Mouse (Mus musculus): ENCODE measurements at regions not wholly inside any gene's neighbourhood (a gene's known extent, or its start where the extent isn't known, plus 50 kb on each side); places are given as distances from the start of the nearest gene placed in this dataset.
A peak's percentile ranks its signal among the peaks of the same experiment; 100 is the strongest.

DNA sequence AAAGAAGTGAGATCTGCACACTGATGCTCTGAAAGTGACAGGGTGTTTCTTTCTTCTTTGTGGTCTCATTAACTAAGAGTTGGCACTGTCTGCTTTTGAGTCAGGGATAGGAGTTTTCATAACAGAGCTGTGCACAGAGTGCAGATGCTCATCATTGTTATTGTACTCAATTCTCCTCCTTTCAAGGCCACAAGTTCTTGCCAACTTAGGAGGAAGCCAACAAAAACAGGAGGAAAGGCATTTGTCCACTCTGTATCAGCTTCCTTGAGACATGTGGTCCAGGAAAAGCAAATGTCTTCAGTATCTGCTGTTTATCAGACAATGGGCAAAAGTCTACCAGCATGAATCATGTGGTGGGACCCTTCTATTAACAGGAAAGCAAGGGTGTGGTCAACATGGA, 345.1 kb downstream of the Fam181b start:
- DNase-seq, result no peak

DNA sequence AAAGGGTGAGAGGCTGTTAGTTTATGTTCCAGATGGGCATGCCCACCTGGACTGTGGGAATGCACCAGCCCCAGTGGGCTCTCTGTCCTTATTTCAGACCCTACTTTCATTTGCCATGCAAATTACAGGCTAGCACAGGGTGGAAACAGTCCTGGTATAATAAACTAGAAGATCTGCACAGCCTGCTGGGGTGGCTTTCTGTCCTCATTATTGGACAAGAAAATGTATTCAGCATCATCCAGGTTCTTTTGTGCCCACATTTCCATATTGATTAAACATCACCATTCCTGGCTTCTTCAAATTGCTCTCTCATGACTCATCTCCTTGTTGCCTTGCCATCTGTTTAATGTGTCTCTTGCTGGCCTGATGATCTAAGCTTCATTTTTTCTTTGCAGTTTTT, 355.4 kb downstream of the Fam181b start:
- DNase-seq, result no peak

GRCm38 (mm10) chr7:93454071-93454470, 374.4 kb downstream of the Fam181b start:
- no peak for DNase-seq

DNA sequence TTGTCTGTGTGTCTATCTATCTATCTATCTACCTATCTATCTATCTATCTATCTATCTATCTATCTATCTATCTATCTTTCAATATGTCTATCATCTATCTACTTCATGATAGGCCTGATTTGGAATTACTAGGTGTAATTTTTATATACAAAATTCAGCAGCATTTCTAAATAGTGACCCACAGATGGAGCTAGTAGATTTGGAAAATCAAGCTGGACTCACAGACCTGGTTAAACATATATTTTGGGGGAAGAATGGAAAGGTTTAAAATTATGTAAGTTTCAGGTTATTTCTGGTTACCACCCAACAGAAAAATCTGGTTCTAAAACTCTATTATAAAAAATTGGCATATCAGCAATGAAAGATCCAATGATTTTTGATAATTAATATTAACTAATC, 383.7 kb downstream of the Fam181b start:
- no peak for DNase-seq

DNA sequence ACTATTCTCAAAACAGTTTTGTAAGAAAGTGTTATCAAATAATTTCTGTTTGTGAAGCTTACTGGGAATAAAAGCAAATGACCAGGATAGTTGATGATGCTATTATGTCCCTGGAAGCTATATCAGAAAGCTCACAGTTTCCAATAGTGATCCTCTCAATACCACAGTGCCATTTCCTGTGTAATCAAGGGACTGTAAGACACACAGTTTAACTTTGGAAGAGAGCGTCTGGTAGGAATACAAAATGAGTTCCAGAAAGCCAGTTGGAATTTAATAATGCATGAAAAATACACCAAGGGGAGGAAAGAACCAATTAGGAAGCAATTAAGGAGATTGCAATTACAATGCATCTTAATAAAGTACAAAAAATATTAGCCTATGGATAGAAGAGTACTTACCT, 393.7 kb downstream of the Fam181b start:
- DNase-seq, result no peak

GRCm38 (mm10) chr7:93510636-93511035, 431.0 kb downstream of the Fam181b start:
- no peak for DNase-seq

GRCm38 (mm10) chr7:93511237-93511636, 431.6 kb downstream of the Fam181b start:
- DNase-seq, result no peak

- no peak for DNase-seq
Measured at GRCm38 (mm10) chr7:93559131-93559530, 479.5 kb downstream of the Fam181b start.

GRCm38 (mm10) chr7:93577523-93577922, 497.9 kb downstream of the Fam181b start:
- DNase-seq, result peak; percentile 84 to 88

GRCm38 (mm10) chr7:93587121-93587520, 507.5 kb downstream of the Fam181b start:
- DNase-seq, result peak in 1 of 2 experiments; percentile 6

DNA sequence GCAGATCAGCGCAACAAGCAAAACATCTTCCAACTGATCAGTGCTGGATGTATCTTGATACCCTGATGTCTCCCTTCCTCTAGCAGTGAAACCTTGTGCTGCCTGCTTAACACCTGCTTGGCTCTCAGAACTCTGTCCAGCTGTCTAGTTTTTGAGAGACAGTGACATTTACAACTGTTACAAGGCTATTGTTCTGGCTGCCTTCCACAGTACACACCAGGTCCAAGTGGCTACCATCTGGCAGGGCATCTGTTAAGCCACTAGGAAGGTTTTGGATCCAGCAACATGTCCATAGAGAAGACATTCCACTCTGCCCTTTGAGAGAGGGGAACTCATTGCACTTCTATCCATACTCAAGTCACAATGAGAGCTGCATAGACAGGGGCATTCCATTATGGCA, 508.4 kb downstream of the Fam181b start:
- DNase-seq, result peak; percentile 66 to 74

All from cerebellum, postnatal 14 days (tissue).